Mouse (Mus musculus) myocyte (in vitro differentiated cells): ENCODE measurements at regions not wholly inside any gene's neighbourhood (a gene's known extent, or its start where the extent isn't known, plus 50 kb on each side); places are given as distances from the start of the nearest gene placed in this dataset.

Experiments
- H3K27me3 ChIP-seq: one replicate; pipeline ENCODE4 v1.6.1; 2011; ENCODE audit not compliant: control insufficient read depth, insufficient read depth, insufficient read length
- H3K36me3 ChIP-seq: one replicate; pipeline ENCODE4 v1.6.1; 2011; ENCODE audit not compliant: control insufficient read depth, insufficient read depth
- H3K4me2 ChIP-seq: one replicate; pipeline ENCODE4 v1.6.1; 2011; ENCODE audit warnings: low read depth, control low read depth
- H3K4me3 ChIP-seq: one replicate; pipeline ENCODE4 v1.5.1; 2011; ENCODE audit warnings: mild to moderate bottlenecking, control low read depth, moderate library complexity
- H3K79me2 ChIP-seq: one replicate; pipeline ENCODE4 v1.6.1; 2011; ENCODE audit not compliant: control insufficient read depth, insufficient read depth
- H3ac ChIP-seq: one replicate; pipeline ENCODE4 v1.6.1; 2011; ENCODE audit not compliant: control insufficient read depth, insufficient read length
- CEBPB ChIP-seq: IDR thresholded peaks from 2 replicates; pipeline ENCODE4 v1.6.1; 2011; ENCODE audit warnings: mild to moderate bottlenecking, moderate library complexity; ENCODE audit not compliant: poor library complexity, insufficient read depth, severe bottlenecking
- E2F4 ChIP-seq: IDR thresholded peaks from one replicate; pipeline ENCODE4 v1.6.1; 2011; ENCODE audit warnings: mild to moderate bottlenecking, control low read depth, moderate library complexity; ENCODE audit not compliant: insufficient read depth
- MAX ChIP-seq: IDR thresholded peaks from one replicate; pipeline ENCODE4 v1.6.1; 2011; ENCODE audit warnings: low read depth, mild to moderate bottlenecking, control low read depth
- MYOD1 ChIP-seq, 3 experiments: IDR thresholded peaks; one replicate each; pipeline ENCODE4 v1.6.1; 2011; ENCODE audit warnings: control low read depth in 2 of 3, low read depth in 2 of 3, mild to moderate bottlenecking in 2 of 3, moderate library complexity in 1 of 3; ENCODE audit not compliant: insufficient read length in 2 of 3, control insufficient read depth in 1 of 3
- MYOG ChIP-seq, 3 experiments: IDR thresholded peaks; one replicate each; pipeline ENCODE4 v1.6.1; 2011; ENCODE audit warnings: control low read depth in 2 of 3, low read depth in 2 of 3, mild to moderate bottlenecking in 2 of 3; ENCODE audit not compliant: insufficient read length in 2 of 3, control insufficient read depth in 1 of 3, insufficient read depth in 1 of 3
- POLR2A ChIP-seq: IDR thresholded peaks from one replicate; pipeline ENCODE4 v1.6.1; 2011; ENCODE audit warnings: low read depth, mild to moderate bottlenecking, control low read depth, moderate library complexity; ENCODE audit not compliant: insufficient read length
- POLR2AphosphoS2 ChIP-seq: IDR thresholded peaks from one replicate; pipeline ENCODE4 v1.6.1; 2011; ENCODE audit warnings: low read depth, control low read depth; ENCODE audit not compliant: insufficient read length
- REST ChIP-seq: IDR thresholded peaks from one replicate; pipeline ENCODE4 v1.6.1; 2011; ENCODE audit warnings: mild to moderate bottlenecking, control low read depth, moderate library complexity; ENCODE audit not compliant: insufficient read depth, insufficient read length
- SRF ChIP-seq: IDR thresholded peaks from one replicate; pipeline ENCODE4 v1.6.1; 2011; ENCODE audit warnings: low read depth; ENCODE audit not compliant: control insufficient read depth, insufficient read length
- TCF12 ChIP-seq: IDR thresholded peaks from one replicate; pipeline ENCODE4 v1.6.1; 2011; ENCODE audit warnings: mild to moderate bottlenecking, control low read depth; ENCODE audit not compliant: poor library complexity, insufficient read depth, severe bottlenecking
- TCF3 ChIP-seq: IDR thresholded peaks from one replicate; pipeline ENCODE4 v1.6.1; 2011; ENCODE audit warnings: low read depth, control low read depth; ENCODE audit not compliant: insufficient read length
- USF1 ChIP-seq: IDR thresholded peaks from one replicate; pipeline ENCODE4 v1.6.1; 2011; ENCODE audit warnings: low read depth, mild to moderate bottlenecking, control low read depth, moderate library complexity

GRCm38 (mm10) chr10:17654308-17654858, 68.6 kb upstream of the Cited2 start:
- Histone ChIP-seq H3K79me2 (no peaks in the 10 kb centered on the region), H3K36me3 (no peaks in the 10 kb centered on the region), H3K27me3 (no peaks in the 10 kb centered on the region), H3K4me3 (no peak overlapping the region), H3K4me2 (no peak overlapping the region), H3ac (no peak overlapping the region)
- TF ChIP-seq TCF3 (no peak), POLR2A (no peak), MAX (no peak), REST (no peak), POLR2AphosphoS2 (no peak), CEBPB (no peak)

GRCm38 (mm10) chr10:17655459-17656051, 67.5 kb upstream of the Cited2 start:
- Histone ChIP-seq H3K4me3 (no peak overlapping the region), H3K4me2 (no peak overlapping the region), H3ac (no peak overlapping the region), H3K27me3 (no peaks in the 10 kb centered on the region), H3K36me3 (no peaks in the 10 kb centered on the region), H3K79me2 (no peaks in the 10 kb centered on the region)
- TF ChIP-seq SRF (no peak), REST (no peak), MYOG (IDR thresholded peaks at IDR 0.05; ENCODE audit: control insufficient read depth in 1 of 3, insufficient read depth in 1 of 3, insufficient read length in 2 of 3, low read depth in 2 of 3) (no peak), POLR2AphosphoS2 (no peak), TCF3 (no peak)

- no peaks in the 10 kb centered on the region for H3K27me3 ChIP-seq
- no peak overlapping the region for H3K4me3 ChIP-seq
- TF ChIP-seq REST, result no peak
- no peak for TF ChIP-seq E2F4
- no peak for TF ChIP-seq MYOG (IDR thresholded peaks at IDR 0.05; ENCODE audit: control insufficient read depth in 1 of 3, insufficient read depth in 1 of 3, insufficient read length in 2 of 3, low read depth in 2 of 3)
- no peak for TF ChIP-seq USF1
- TF ChIP-seq MYOD1 (IDR thresholded peaks at IDR 0.05; ENCODE audit: control insufficient read depth in 1 of 3, insufficient read length in 2 of 3, low read depth in 2 of 3), result no peak
- TF ChIP-seq TCF3, result no peak
- TF ChIP-seq POLR2AphosphoS2, result no peak
- TF ChIP-seq POLR2A, result no peak
- TF ChIP-seq CEBPB, result no peak
- TF ChIP-seq MAX, result no peak
- no peak for TF ChIP-seq SRF
- no peak for TF ChIP-seq TCF12
- H3K36me3 ChIP-seq, result no peaks in the 10 kb centered on the region
- H3ac ChIP-seq, result no peak overlapping the region
- H3K4me2 ChIP-seq, result peak overlapping the region; percentile 8
- H3K79me2 ChIP-seq, result no peaks in the 10 kb centered on the region
Observed at GRCm38 (mm10) chr10:17656305-17656704, 66.7 kb upstream of the Cited2 start.

GRCm38 (mm10) chr10:17656872-17657482, 66.0 kb upstream of the Cited2 start:
- H3K4me2 ChIP-seq, result peak overlapping the region; percentile 8
- no peak overlapping the region for H3K4me3 ChIP-seq
- H3K36me3 ChIP-seq, result no peaks in the 10 kb centered on the region
- H3K27me3 ChIP-seq, result no peaks in the 10 kb centered on the region
- TF ChIP-seq MYOG (IDR thresholded peaks at IDR 0.05; ENCODE audit: control insufficient read depth in 1 of 3, insufficient read depth in 1 of 3, insufficient read length in 2 of 3, low read depth in 2 of 3), result no peak
- no peak for TF ChIP-seq SRF
- TF ChIP-seq USF1, result no peak
- no peak for TF ChIP-seq TCF3
- TF ChIP-seq POLR2AphosphoS2, result no peak
- no peak for TF ChIP-seq REST
- TF ChIP-seq MYOD1 (IDR thresholded peaks at IDR 0.05; ENCODE audit: control insufficient read depth in 1 of 3, insufficient read length in 2 of 3, low read depth in 2 of 3), result no peak
- TF ChIP-seq CEBPB, result no peak
- no peak for TF ChIP-seq TCF12
- TF ChIP-seq POLR2A, result no peak
- no peak for TF ChIP-seq E2F4
- no peak for TF ChIP-seq MAX
- H3K79me2 ChIP-seq, result no peaks in the 10 kb centered on the region
- no peak overlapping the region for H3ac ChIP-seq

GRCm38 (mm10) chr10:17659575-17659974, 63.4 kb upstream of the Cited2 start:
- no peak overlapping the region for H3K4me3 ChIP-seq
- TF ChIP-seq POLR2AphosphoS2 (no peak), MYOD1 (IDR thresholded peaks at IDR 0.05; ENCODE audit: control insufficient read depth in 1 of 3, insufficient read length in 2 of 3, low read depth in 2 of 3) (no peak), TCF3 (no peak), E2F4 (no peak), TCF12 (no peak), CEBPB (no peak), MYOG (IDR thresholded peaks at IDR 0.05; ENCODE audit: control insufficient read depth in 1 of 3, insufficient read depth in 1 of 3, insufficient read length in 2 of 3, low read depth in 2 of 3) (no peak), USF1 (no peak), MAX (no peak), SRF (no peak), POLR2A (no peak), REST (no peak)

More at GRCm38 (mm10) chr10:17659575-17659974, 63.4 kb upstream of the Cited2 start:
- H3K79me2 ChIP-seq, result no peaks in the 10 kb centered on the region
- H3K27me3 ChIP-seq, result no peaks in the 10 kb centered on the region
- no peaks in the 10 kb centered on the region for H3K36me3 ChIP-seq
- no peak overlapping the region for H3K4me2 ChIP-seq
- H3ac ChIP-seq, result no peak overlapping the region
